Mouse (Mus musculus) granulocyte monocyte progenitor cell, adult 5-6 weeks (primary cell): Measurements from ENCODE around the gene Ripor2. TPM values are rescaled to one million over a fixed set of nuclear protein-coding genes. Genes with fewer than 3 reads are reported as not detected.

Experiments
- total RNA-seq, 2 experiments: library from RNA; stranded (forward) in 1 of 2; stranded (reverse) in 1 of 2; fragments of 200-712, 200-1000 nt in 1 of 2; fragments of >200 nt in 1 of 2; fragmentation: Nextera tagmentation in 1 of 2; gene quantifications; 2 replicates each; pipeline ENCODE4 v1.2.3; 2014 to 2017

Gene Ripor2
- total RNA-seq, 2 experiments from 2014 or later, result 33.5 to 41.1 TPM

Other genes with a start within 250 kb of the Ripor2 start
- not detected in 2 replicates for gene Armh2, start 159.0 kb downstream of the Ripor2 start, total RNA-seq (2014; fragmentation: Nextera tagmentation)
- not detected in 2 replicates for gene Armh2, start 159.0 kb downstream of the Ripor2 start, total RNA-seq (2017)
- gene Gmnn, start 179.7 kb downstream of the Ripor2 start, total RNA-seq (2014; fragmentation: Nextera tagmentation), result 148 and 183 TPM in 2 replicates
- gene Gmnn, start 179.7 kb downstream of the Ripor2 start, total RNA-seq (2017), result 214 and 286 TPM in 2 replicates
- 166 and 184 TPM in 2 replicates for gene BC005537, start 219.5 kb downstream of the Ripor2 start, total RNA-seq (2014; fragmentation: Nextera tagmentation)
- 57.0 and 63.6 TPM in 2 replicates for gene BC005537, start 219.5 kb downstream of the Ripor2 start, total RNA-seq (2017)
- gene Acot13, start 249.4 kb downstream of the Ripor2 start, total RNA-seq (2014; fragmentation: Nextera tagmentation), result 37.7 and 40.4 TPM in 2 replicates
- 41.8 and 46.1 TPM in 2 replicates for gene Acot13, start 249.4 kb downstream of the Ripor2 start, total RNA-seq (2017)
- 48.4 and 84.7 TPM in 2 replicates for gene Tdp2, start 249.5 kb downstream of the Ripor2 start, total RNA-seq (2014; fragmentation: Nextera tagmentation)
- gene Tdp2, start 249.5 kb downstream of the Ripor2 start, total RNA-seq (2017), result 51.8 and 57.7 TPM in 2 replicates